Mouse (Mus musculus): ENCODE results near the gene Dazap2. TPM values are rescaled to one million over a fixed set of nuclear protein-coding genes. Genes with fewer than 3 reads are reported as not detected.

The Dazap2 gene
- polyA plus RNA-seq (2016; fragmentation: Nextera tagmentation; extraction: Ambion mirVana), result 189 and 195 TPM in 2 replicates

DNA sequence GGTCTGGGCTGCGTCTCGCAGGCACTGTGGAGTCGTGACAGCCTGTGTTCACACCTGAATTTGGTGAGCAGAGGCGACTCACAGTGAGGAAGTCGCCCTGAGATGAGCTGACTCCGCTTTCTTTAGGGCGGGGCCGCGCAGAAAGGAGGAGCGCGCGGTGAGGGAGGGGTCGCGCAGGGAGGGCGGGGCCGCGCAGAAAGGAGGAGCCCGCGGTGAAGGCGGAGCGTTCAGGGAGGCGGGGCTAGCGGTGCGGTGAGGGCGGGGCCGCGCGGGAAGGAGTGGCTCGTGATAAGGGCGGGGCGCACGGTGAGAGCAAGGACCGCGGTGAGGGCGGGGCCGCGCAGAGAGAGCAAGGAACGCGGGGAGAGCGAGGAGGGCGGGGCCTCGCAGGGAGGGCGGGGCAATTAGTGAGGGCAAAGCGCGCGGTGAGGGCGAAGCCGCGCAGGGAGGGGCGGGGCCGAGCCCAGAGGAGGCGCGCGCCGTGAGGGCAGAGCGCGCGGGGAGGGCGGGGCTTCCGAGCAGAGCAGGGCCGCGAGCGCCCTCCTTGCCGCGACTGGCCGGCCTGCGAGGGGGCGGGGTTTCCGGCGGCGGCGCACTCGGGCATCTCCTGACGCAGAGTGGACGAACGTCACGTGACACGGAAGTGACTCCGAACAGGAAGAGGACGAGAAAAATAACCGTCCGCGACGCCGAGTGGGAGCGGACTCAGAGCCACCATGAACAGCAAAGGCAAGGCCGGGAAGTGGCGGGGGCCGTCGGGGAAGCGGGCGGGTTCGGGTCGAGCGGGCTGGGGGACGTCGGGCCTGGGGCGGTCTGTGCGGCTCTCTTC, at the start of gene Dazap2:
TSS of gene Dazap2 (plus strand) at position 354 of the 829 bp plus-strand sequence.
- peak; percentile 99 for DNase-seq (ENCODE audit: low spot score)
- Histone ChIP-seq H3K27ac (peak within 1 kb of the TSS; percentile 97), H3K4me3 (peak within 1 kb of the TSS; percentile 97), H3K36me3 (peaks cover 33% of the 10 kb centered on the region), H3K9me3 (replicated peaks) (no peaks in the 10 kb centered on the region), H3K4me1 (peaks cover 23% of the 10 kb centered on the region), H3K27me3 (ENCODE audit: low read depth, poor library complexity, severe bottlenecking) (peaks cover 17% of the 10 kb centered on the region)
- WGBS, result under 1% methylated on average over 99 of the region's 99 CpGs

DNA sequence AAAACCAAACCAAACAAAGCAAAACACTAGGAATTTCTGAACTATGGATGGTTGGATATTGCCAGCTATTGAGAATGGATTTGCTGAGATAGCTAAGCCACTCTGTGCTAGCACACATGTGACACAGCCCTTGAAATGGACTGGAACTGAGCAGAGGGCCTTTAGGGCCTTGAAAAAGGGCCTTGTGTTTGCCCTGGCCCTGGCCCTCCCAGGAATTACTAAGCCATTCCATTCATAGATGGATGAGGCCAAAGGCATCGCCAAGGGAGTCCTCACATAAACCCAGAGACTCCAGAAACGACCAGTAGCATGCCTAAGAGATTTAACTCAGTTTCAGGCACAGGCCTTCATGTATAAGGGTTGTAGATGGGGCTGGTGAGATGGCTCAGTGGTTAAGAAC, 48.6 kb upstream of the Dazap2 start:
- H3K27ac ChIP-seq, result no peak overlapping the region
- 68% methylated on average over 2 of the region's 2 CpGs for WGBS
- no peak for DNase-seq (ENCODE audit: low spot score)

GRCm38 (mm10) chr15:100569239-100569638, 45.9 kb upstream of the Dazap2 start:
- Histone ChIP-seq H3K36me3 (no peaks in the 10 kb centered on the region), H3K9me3 (replicated peaks) (no peaks in the 10 kb centered on the region), H3K27ac (no peak overlapping the region), H3K4me3 (no peak overlapping the region), H3K27me3 (ENCODE audit: low read depth, poor library complexity, severe bottlenecking) (no peaks in the 10 kb centered on the region), H3K4me1 (no peaks in the 10 kb centered on the region; the same call in 1 of the 2 replicates)
- no peak for DNase-seq (ENCODE audit: low spot score)
- 78% methylated on average over 3 of the region's 3 CpGs for WGBS

More for the DNA sequence above, 48.6 kb upstream of the Dazap2 start:
- Histone ChIP-seq H3K27me3 (ENCODE audit: low read depth, poor library complexity, severe bottlenecking) (no peaks in the 10 kb centered on the region), H3K4me1 (no peaks in the 10 kb centered on the region), H3K9me3 (replicated peaks) (no peaks in the 10 kb centered on the region), H3K4me3 (no peak overlapping the region), H3K36me3 (no peaks in the 10 kb centered on the region)

DNA sequence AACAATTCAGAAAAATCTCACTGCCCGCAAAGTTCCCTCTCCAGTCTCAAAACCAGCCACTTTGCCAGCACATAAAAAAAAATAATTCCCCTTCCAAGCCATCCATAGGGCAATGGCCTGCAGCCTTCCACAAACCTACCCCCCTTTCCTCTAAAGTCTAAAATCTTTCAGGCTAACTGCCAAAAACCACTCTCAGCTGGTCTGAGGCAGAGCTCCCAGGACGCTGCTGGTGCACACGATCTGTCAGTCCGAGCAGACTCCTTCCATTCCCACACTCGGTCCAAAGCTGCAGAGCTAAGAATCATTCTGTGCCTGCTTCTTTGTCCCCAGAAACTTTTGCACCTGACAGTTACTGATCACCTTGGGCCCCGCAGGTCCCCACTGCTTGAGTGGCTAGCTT, 41.2 kb upstream of the Dazap2 start:
- Histone ChIP-seq H3K27ac (no peak overlapping the region), H3K4me3 (no peak overlapping the region), H3K36me3 (no peaks in the 10 kb centered on the region), H3K4me1 (no peaks in the 10 kb centered on the region; the same call in 1 of the 2 replicates), H3K27me3 (ENCODE audit: low read depth, poor library complexity, severe bottlenecking) (no peaks in the 10 kb centered on the region), H3K9me3 (replicated peaks) (no peaks in the 10 kb centered on the region)
- DNase-seq (ENCODE audit: low spot score), result no peak
- 66% methylated on average over 6 of the region's 6 CpGs for WGBS

DNA sequence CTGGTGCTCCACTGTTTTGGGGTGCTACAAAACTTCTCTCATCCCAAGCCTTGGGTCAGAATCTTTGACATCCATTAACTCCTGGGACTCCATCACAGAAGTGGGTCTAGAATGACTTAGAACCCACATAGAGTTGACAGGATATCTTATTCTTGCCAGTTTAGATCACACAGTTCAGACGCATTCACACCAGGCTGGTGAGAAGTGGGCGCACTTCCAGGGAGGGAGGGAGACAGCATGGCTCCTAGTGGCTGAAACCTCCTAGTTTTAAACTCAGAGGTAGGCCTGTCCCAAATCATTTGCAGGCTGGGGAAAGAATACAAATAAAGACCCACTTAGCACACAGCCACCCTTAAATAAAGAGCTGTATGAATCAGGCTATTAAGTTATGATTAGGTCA, 40.8 kb upstream of the Dazap2 start:
- no peaks in the 10 kb centered on the region; the same call in 1 of the 2 replicates for H3K4me1 ChIP-seq
- H3K9me3 ChIP-seq (replicated peaks), result no peaks in the 10 kb centered on the region
- no peak overlapping the region for H3K27ac ChIP-seq
- no peaks in the 10 kb centered on the region for H3K36me3 ChIP-seq
- 67% methylated on average over 2 of the region's 2 CpGs for WGBS
- no peak overlapping the region for H3K4me3 ChIP-seq
- no peak for DNase-seq (ENCODE audit: low spot score)
- no peaks in the 10 kb centered on the region for H3K27me3 ChIP-seq (ENCODE audit: low read depth, poor library complexity, severe bottlenecking)

GRCm38 (mm10) chr15:100575366-100575765, 39.8 kb upstream of the Dazap2 start:
- WGBS, result 89% methylated on average over 12 of the region's 12 CpGs
- H3K4me3 ChIP-seq, result no peak overlapping the region
- H3K27me3 ChIP-seq (ENCODE audit: low read depth, poor library complexity, severe bottlenecking), result no peaks in the 10 kb centered on the region
- H3K4me1 ChIP-seq, result no peaks in the 10 kb centered on the region; the same call in 1 of the 2 replicates
- H3K9me3 ChIP-seq (replicated peaks), result no peaks in the 10 kb centered on the region
- no peaks in the 10 kb centered on the region for H3K36me3 ChIP-seq
- no peak for DNase-seq (ENCODE audit: low spot score)
- H3K27ac ChIP-seq, result no peak overlapping the region

DNA sequence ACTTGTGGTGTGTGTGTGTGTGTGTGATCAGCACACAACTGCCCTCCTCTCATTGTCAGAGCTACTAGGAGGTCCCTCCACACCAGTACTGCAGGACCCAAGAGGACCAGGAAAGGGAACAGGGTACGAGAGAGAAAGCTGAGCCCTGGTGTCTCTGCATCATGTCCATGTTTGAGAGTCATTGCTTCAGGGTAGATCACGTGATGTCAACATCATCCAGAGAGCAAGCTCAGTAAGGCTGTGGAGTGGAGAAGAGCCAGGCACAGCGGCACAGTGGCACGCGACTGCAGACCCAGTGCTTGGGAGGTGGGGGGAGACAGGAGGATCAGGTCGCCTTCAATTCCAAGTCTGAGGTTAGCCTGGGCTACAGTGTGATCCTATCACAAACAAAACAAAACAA, 38.8 kb upstream of the Dazap2 start:
- no peak overlapping the region for H3K27ac ChIP-seq
- no peak for DNase-seq (ENCODE audit: low spot score)
- WGBS, result 91% methylated on average over 6 of the region's 6 CpGs

DNA sequence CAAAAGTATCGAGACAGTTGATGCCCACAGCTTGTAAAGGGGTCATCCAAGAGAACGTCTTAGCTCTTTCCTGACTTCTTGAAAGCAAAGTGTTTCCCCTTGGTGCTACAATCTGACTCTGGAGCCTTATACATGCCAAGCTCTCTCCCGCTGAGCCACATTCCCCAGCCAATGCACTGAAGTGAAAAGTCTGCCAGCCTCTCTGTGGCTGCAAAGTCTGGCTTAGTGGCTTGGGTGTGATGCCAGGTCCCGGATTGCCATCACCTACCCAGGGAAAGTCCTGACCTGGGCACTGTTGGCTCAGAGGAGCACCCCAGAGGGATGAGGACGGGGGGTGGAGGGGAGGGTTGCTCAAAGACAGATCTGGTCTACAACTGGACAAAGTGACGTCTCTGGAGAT, 38.3 kb upstream of the Dazap2 start:
- no peaks in the 10 kb centered on the region for H3K9me3 ChIP-seq (replicated peaks)
- H3K36me3 ChIP-seq, result no peaks in the 10 kb centered on the region
- no peaks in the 10 kb centered on the region for H3K27me3 ChIP-seq (ENCODE audit: low read depth, poor library complexity, severe bottlenecking)
- H3K4me1 ChIP-seq, result no peaks in the 10 kb centered on the region; the same call in 1 of the 2 replicates
- H3K27ac ChIP-seq, result no peak overlapping the region
- DNase-seq (ENCODE audit: low spot score), result no peak
- H3K4me3 ChIP-seq, result no peak overlapping the region
- WGBS, result 81% methylated on average over 6 of the region's 6 CpGs

More for the DNA sequence above, 38.8 kb upstream of the Dazap2 start:
- Histone ChIP-seq H3K36me3 (no peaks in the 10 kb centered on the region), H3K9me3 (replicated peaks) (no peaks in the 10 kb centered on the region), H3K27me3 (ENCODE audit: low read depth, poor library complexity, severe bottlenecking) (no peaks in the 10 kb centered on the region), H3K4me1 (no peaks in the 10 kb centered on the region; the same call in 1 of the 2 replicates), H3K4me3 (no peak overlapping the region)

GRCm38 (mm10) chr15:100577972-100578371, 37.2 kb upstream of the Dazap2 start:
- Histone ChIP-seq H3K4me1 (no peaks in the 10 kb centered on the region; the same call in 1 of the 2 replicates), H3K4me3 (no peak overlapping the region), H3K36me3 (no peaks in the 10 kb centered on the region), H3K27me3 (ENCODE audit: low read depth, poor library complexity, severe bottlenecking) (peaks cover 4% of the 10 kb centered on the region; the same call in 1 of the 2 replicates), H3K9me3 (replicated peaks) (no peaks in the 10 kb centered on the region), H3K27ac (no peak overlapping the region)
- WGBS, result 87% methylated on average over 16 of the region's 16 CpGs
- no peak for DNase-seq (ENCODE audit: low spot score)

- H3K4me3 ChIP-seq, result no peak overlapping the region
- no peak overlapping the region for H3K27ac ChIP-seq
- peaks cover 8% of the 10 kb centered on the region; the same call in 1 of the 2 replicates for H3K27me3 ChIP-seq (ENCODE audit: low read depth, poor library complexity, severe bottlenecking)
- H3K36me3 ChIP-seq, result no peaks in the 10 kb centered on the region
- no peaks in the 10 kb centered on the region for H3K4me1 ChIP-seq
- H3K9me3 ChIP-seq (replicated peaks), result no peaks in the 10 kb centered on the region
- no peak for DNase-seq (ENCODE audit: low spot score)
- WGBS, result 91% methylated on average over 10 of the region's 10 CpGs
These were observed 35.0 kb upstream of the Dazap2 start for GRCm38 (mm10) chr15:100580108-100580507.

DNA sequence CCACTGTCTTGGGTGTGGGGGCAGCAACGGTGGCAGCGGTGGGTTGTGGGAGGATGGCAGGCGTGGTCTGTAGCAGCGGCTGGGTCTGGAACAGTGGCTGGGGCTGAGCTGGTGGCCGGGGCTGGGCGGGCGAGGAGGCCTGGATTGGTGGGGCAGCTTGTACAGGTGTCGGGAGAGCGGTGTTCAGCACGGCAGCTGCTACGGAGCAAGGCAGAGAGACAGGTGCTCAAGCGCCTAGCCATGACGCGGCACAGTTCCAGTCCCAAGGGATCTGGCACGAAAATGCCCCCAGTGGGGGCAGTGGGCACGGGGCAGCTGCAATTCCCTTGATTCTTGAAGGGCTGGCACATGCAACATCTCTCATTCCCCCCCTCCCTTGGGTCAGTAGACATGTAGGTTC, 29.2 kb upstream of the Dazap2 start:
- Histone ChIP-seq H3K4me1 (no peaks in the 10 kb centered on the region; the same call in 1 of the 2 replicates), H3K27me3 (ENCODE audit: low read depth, poor library complexity, severe bottlenecking) (peaks cover 8% of the 10 kb centered on the region; the same call in 1 of the 2 replicates), H3K27ac (no peak overlapping the region), H3K4me3 (no peak overlapping the region), H3K36me3 (peaks cover 6% of the 10 kb centered on the region; the same call in 1 of the 2 replicates), H3K9me3 (replicated peaks) (no peaks in the 10 kb centered on the region)
- DNase-seq (ENCODE audit: low spot score), result no peak
- WGBS, result 93% methylated on average over 16 of the region's 16 CpGs

DNA sequence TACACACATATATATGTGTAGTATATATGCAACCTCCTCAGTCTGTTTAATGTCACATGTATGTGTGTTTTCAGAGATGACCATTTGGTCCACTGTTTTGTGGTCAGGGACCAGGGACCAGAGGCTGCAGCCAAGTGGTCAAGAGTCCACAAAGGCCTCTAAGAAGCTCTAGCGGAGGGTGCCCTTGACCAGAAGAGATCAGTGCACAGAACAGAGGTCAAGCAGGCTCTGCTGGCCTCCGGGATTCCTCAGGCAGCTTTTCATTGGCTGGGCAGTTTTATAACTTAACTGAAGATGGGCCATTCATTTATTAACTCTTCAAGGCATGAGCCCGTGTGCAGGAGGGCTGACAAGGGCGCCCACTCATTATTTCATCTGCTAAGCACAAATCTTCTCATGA, 28.0 kb upstream of the Dazap2 start:
- DNase-seq (ENCODE audit: low spot score), result no peak
- no peak overlapping the region for H3K4me3 ChIP-seq
- H3K9me3 ChIP-seq (replicated peaks), result no peaks in the 10 kb centered on the region
- H3K27me3 ChIP-seq (ENCODE audit: low read depth, poor library complexity, severe bottlenecking), result peaks cover 8% of the 10 kb centered on the region; the same call in 1 of the 2 replicates
- H3K4me1 ChIP-seq, result no peaks in the 10 kb centered on the region; the same call in 1 of the 2 replicates
- peaks cover 6% of the 10 kb centered on the region; the same call in 1 of the 2 replicates for H3K36me3 ChIP-seq
- WGBS, result 75% methylated on average over 4 of the region's 4 CpGs
- no peak overlapping the region for H3K27ac ChIP-seq

- peaks cover 6% of the 10 kb centered on the region; the same call in 1 of the 2 replicates for H3K36me3 ChIP-seq
- 87% methylated on average over 6 of the region's 6 CpGs for WGBS
- no peak overlapping the region for H3K4me3 ChIP-seq
- no peaks in the 10 kb centered on the region; the same call in 1 of the 2 replicates for H3K4me1 ChIP-seq
- H3K9me3 ChIP-seq (replicated peaks), result no peaks in the 10 kb centered on the region
- H3K27me3 ChIP-seq (ENCODE audit: low read depth, poor library complexity, severe bottlenecking), result peaks cover under 1% of the 10 kb centered on the region; the same call in 1 of the 2 replicates
- DNase-seq (ENCODE audit: low spot score), result no peak
- no peak overlapping the region for H3K27ac ChIP-seq
These were observed 26.9 kb upstream of the Dazap2 start for GRCm38 (mm10) chr15:100588297-100588696.
